Mouse (Mus musculus): ENCODE data around the gene 1700010B08Rik.

The 1700010B08Rik gene

GRCm38 (mm10) chr2:173722251-173722857 lies 3.1 kb downstream of the 1700010B08Rik start:
- DNase-seq (ENCODE audit: low spot score), result no peak

DNA sequence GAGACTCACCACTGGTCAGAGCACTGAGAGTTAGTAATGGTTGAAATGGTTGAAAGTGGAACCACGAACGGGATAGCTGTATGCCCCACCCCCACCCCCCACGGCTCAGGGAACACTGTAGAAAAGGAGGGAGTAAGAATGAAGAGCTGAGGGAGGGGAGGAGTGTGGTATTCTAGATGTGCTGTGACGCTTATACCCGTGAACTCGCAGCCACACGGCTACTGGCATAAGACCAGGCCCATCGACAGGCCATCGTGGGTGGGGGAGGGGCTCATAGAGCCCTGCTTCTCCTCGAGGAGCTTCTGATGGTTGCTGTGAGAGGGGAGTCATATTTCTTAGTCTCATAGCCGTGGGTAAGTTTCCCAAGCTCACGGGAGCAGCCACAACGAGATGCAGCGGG lies 5.2 kb downstream of the 1700010B08Rik start:
- no peak for DNase-seq (ENCODE audit: low spot score)

GRCm38 (mm10) chr2:173724940-173725807 lies 6.0 kb downstream of the 1700010B08Rik start:
- no peak for DNase-seq (ENCODE audit: low spot score)

- DNase-seq (ENCODE audit: low spot score), result no peak
Observed at GRCm38 (mm10) chr2:173725819-173726218, 6.6 kb downstream of the 1700010B08Rik start.

DNA sequence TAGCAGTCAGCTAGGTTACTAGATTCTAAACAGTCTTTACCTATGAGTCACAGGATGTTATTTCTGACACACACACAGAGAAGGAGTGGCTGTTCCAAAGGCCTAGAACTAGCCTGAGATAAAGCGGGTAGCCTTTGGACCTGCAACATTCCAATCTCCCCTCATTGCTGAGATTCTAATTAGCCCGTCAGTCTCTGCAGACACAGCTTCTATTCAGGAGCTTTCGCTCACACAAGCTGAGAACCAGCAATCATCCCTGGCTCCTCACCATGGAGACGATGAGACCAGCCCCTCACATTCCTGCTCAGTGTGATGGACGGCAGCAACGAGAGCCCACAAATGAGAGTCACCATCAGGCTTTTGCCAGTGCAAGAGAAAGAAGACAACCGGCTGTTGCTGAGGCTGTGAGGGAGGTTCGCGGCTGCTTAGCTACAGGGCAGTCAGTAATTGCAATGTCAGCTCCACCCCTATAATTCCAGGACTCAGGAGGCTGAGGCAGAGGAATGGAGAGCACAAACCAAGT lies 11.3 kb downstream of the 1700010B08Rik start:
- DNase-seq (ENCODE audit: low spot score), result no peak

DNA sequence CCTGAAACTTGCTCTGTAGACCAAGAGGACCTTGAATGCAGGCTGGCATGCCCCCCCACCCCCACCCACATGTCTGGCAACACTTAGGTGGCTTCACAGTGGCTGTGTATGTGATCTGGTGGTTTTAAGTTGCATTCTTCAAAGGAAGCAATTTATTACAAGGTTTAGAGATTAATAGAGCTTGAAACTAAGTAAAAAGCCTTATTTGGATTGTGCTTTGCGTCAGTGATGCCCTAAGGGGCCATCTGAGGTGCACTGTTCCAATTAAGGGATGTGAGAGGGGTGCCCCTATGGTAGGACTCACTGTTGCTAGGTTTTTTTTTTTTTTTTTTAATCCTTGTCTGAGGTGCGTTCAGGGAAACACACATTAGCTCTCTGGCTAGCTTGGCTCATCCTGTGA lies 15.2 kb downstream of the 1700010B08Rik start:
- no peak for DNase-seq (ENCODE audit: low spot score)

GRCm38 (mm10) chr2:173737222-173737989 lies 18.2 kb downstream of the 1700010B08Rik start, which contains the start of gene Vapb:
Vapb (plus strand) TSS chr2:173737511.
- DNase-seq (ENCODE audit: low spot score), result peak; percentile 99

DNA sequence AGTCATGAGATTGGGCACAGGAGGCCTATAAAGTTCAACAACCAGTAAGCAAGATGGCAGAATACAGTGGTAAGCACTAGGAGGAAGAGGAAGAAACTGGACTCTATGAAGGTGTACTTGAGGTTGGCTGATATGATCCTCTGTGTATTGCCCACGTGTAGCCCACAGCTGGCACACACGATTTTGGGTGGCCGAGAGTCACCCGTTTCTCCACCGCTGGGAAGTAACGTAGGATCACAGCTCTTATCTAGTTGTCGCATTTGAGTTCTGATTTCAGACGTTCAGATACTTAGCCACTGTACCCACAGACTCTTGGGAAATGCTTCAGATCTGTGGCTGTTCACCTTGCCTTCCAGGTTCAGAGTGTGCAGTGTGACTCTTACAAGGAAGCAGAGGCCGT lies 19.0 kb downstream of the 1700010B08Rik start:
- no peak for DNase-seq (ENCODE audit: low spot score)

- no peak for DNase-seq (ENCODE audit: low spot score)
Observed at GRCm38 (mm10) chr2:173739107-173739506, 19.9 kb downstream of the 1700010B08Rik start.

GRCm38 (mm10) chr2:173742090-173742489 lies 22.9 kb downstream of the 1700010B08Rik start:
- no peak for DNase-seq (ENCODE audit: low spot score)

DNA sequence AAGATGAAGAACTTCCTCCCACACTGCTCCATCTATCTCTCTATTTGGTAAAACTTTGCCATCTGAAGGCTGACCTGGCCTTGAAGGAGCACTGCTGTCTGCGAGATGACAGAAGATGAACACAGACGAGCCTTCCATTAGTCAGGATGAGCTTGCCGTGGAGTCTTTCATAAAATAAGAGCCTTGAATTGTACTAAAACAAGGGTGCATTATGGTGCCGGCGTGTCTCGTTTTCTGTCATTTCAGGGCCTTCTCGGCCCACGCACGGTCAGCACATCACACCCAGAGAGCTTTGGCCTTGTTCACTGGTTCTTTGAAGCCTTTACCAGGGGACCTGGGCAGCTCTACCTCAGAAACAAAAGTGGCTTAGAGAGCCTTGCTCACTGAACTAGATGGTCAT lies 23.5 kb downstream of the 1700010B08Rik start:
- DNase-seq (ENCODE audit: low spot score), result no peak

- no peak for DNase-seq (ENCODE audit: low spot score)
Observed at GRCm38 (mm10) chr2:173744070-173744815, 25.0 kb downstream of the 1700010B08Rik start.

DNA sequence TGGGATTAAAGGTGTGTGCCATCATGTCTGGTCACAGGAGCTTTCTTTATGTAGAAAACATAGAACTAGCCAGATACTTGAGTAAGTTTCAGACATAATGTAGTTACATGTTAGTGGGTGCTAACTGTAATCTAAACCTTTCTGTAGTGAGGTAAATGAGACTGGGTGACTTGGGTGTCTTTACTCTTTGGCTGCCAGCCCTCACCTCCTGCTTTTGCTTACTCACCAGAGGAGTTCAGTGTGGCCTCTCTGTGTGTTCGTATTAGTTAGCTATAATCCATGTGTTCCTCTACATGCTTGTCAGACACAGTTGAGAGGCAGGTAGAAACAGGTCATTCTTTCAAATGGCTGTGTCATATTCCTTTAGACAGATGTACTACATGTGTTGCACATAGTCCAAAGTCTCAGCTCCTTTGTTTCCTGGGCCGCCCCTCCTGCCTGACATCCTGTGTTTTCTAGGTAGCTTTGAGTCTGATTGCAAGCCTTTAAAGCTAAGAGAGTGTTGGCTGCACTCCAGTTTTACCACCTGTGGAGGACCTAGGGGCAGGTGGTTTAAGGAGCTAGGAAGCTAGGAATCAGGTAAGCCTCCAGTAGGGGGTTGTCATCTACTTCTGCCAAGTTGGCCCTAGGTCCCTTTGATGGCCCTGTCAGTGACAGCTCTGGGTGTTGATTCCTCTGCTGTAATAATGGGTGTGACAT lies 29.9 kb downstream of the 1700010B08Rik start:
- DNase-seq (ENCODE audit: low spot score), result no peak

GRCm38 (mm10) chr2:173755433-173756144 lies 36.4 kb downstream of the 1700010B08Rik start:
- no peak for DNase-seq (ENCODE audit: low spot score)

DNA sequence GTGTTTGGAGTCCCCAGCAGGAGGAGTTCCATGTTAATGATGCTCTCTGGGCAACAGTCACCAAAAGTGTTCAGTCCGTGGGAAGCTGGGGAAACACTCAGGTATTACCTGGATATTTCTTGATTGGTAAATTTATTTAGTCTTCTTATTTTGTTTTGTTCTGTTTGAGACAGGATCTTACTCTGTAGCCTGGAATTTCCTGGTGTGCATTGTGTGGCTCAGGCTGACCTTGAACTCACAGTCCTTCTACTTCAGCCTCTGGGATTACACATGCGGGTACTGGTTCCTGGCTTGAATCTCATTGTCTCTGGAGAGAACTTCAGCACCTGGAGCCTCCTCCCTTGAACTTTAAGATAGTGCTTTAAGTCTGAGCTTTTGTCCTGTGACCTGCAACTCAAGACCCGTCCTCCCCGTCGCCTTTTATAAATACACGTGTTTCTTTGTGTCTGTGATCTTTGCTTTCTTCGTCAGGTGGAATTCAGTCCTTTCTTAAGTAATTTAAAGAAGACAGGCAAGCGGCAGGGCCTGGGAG lies 38.5 kb downstream of the 1700010B08Rik start:
- no peak for DNase-seq (ENCODE audit: low spot score)

- no peak for DNase-seq (ENCODE audit: low spot score)
Observed at GRCm38 (mm10) chr2:173760607-173761006, 41.4 kb downstream of the 1700010B08Rik start.

DNA sequence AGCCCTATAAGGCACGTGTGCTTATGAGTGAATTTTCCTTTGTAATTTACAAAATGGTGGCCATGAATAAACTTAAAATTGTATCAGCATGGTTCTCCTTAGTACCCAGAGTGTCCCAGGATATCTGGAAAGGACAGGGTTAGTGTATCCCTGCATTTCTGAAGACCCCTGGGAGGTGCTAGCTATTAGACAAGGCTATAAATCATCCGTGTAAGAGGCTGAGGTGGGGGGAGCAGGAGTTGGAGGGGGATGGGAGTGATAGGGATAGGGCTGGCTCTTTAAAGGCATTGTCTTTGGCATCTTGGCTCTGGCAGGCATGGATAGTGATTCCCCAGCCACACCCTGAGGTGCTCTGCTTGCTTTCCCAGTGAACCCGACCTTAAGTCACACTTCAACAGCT lies 45.4 kb downstream of the 1700010B08Rik start:
- DNase-seq (ENCODE audit: low spot score), result no peak

GRCm38 (mm10) chr2:173767959-173768595 lies 48.9 kb downstream of the 1700010B08Rik start:
- no peak for DNase-seq (ENCODE audit: low spot score)

- DNase-seq (ENCODE audit: low spot score), result no peak
Observed at GRCm38 (mm10) chr2:173769183-173769582, 50.0 kb downstream of the 1700010B08Rik start.

DNA sequence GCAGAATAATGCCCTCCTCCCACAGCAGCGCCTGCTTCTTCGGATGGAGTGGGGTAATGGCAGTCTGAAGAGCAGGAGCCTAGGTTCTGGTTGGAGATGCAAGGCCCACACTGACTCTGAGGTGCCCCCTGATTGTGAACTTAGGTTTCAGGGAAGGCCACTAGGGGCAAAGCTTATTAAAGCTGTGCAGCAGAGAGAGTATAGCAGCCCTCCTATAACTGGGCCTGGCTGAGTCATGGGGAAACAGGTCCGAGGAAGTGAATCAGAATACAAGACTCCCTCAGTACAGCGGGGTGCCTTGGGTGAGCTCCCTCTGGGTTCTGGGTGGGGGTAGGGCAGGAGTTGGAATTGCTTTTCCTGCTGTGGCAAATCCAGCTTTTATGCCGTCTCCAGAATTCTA lies 51.4 kb downstream of the 1700010B08Rik start:
- DNase-seq (ENCODE audit: low spot score), result no peak
